Mouse (Mus musculus): ENCODE measurements around the gene Ap1g2.

DNA sequence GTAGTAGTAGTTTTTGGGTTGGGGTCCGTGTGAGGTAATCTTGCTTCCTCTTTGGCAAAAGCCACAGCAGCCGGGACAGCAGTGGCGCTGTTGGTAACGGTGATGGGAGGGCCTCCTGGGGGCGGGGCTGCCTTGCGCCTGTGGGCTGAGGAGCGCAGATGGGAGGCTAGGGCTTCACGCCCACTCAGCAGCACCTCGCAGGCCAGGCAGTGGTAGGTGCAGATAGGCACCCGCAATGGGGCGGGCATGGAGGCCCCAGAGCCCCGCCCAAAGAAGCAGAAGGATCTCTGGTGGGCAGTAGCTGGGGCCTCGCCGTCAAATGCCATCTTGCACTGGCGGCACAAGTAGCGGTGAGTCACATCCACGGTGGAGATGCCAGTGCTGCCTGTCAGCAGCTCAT is 43.8 kb downstream of the Ap1g2 start:
- TF ChIP-seq CTCF (IDR thresholded peaks at IDR 0.05; ENCODE audit: extremely low read depth, insufficient read depth, low read length) (no peak), POLR2A (IDR thresholded peaks at IDR 0.05; ENCODE audit: extremely low read depth, insufficient read depth, low read length) (no peak)
